Mouse (Mus musculus) brain, embryonic 14.5 days (tissue): ENCODE measurements around the gene Erc2.

Experiments
- CTCF ChIP-seq: fragments of 200-500 bp; IDR thresholded peaks from 2 replicates; pipeline ENCODE4 v1.5.1; 2012; ENCODE audit warnings: inconsistent platforms, mild to moderate bottlenecking, moderate library complexity, borderline replicate concordance; ENCODE audit not compliant: insufficient read depth, insufficient read length; ENCODE audit errors: extremely low read depth
- POLR2A ChIP-seq: fragments of 200-500 bp; IDR thresholded peaks from 2 replicates; pipeline ENCODE4 v1.6.1; 2012; ENCODE audit warnings: mild to moderate bottlenecking, inconsistent platforms, borderline replicate concordance; ENCODE audit not compliant: poor library complexity, insufficient read depth, insufficient read length, severe bottlenecking; ENCODE audit errors: extremely low read depth

DNA sequence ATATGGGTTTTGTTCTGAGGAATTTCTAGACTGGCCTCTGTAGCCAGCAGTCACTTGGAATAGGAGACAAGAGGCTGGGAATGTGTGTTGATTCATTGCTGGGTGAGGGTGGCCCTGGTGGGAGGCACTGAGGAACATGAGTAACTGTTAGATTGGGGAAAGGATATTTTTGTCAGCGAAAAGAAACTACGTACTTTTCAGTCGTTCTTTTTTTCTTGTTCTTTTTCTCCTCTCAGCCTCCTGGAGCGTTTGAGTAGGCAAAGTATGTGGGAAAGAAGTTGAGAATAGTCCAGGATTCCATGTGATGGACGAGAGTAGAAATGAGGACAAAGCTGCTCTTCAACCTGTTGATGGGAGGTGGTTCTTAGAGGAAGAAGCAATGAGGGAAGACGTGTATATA, 230.4 kb downstream of the Erc2 start:
- no peak for TF ChIP-seq CTCF
- no peak for TF ChIP-seq POLR2A
